Mouse (Mus musculus): ENCODE measurements around the gene Def8. TPM values are rescaled to one million over a fixed set of nuclear protein-coding genes. Genes with fewer than 3 reads are reported as not detected.

Gene Def8
- polyA plus RNA-seq, 1 experiment from 2014 or later: 42.2 TPM

DNA sequence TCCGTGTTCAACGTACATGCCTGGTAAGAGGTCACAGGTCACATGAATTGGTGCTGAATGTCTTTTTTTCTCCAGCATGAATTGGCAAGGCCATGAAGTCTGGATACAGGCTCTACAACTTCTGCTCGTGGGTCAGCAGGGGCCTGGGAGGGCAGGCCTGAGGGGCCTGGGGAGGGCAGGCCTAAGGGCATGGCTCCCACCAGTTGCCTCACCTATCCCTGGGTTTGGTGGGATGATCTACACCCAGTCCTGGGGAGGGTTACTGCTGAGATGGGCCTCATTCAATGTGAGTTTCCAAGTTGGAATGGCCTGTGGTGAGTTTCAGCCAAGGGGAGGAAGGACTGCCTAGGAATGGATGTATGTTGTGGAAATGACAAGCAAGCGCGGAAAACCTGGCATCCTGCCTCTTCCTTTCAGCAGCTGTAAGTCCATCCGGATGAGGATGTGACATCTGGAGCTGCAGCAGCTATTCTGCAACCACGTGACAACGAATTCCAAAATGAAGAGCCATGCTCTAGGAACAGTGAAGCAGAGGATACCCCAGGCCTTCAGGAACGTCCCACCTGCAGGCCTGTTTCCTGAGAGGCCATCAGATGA, 20.5 kb upstream of the Def8 start:
- Histone ChIP-seq H3K4me1 (0 out of 2 replicates have a peak, but pooled peaks cover 5% of the 10 kb centered on the region), H3K9me3 (no peaks in the 10 kb centered on the region), H3K4me3 (no peak overlapping the region), H3K9ac (no peak overlapping the region), H3K27ac (no peak overlapping the region), H3K27me3 (0 out of 2 replicates have a peak, but pooled peaks cover 3% of the 10 kb centered on the region), H3K36me3 (peaks cover 57% of the 10 kb centered on the region), H3K4me2 (replicated peaks) (no peak overlapping the region)
- ATAC-seq (ENCODE audit: insufficient number of reproducible peaks, insufficient read depth, low FRiP score, low TSS enrichment): no peak
- 88% methylated on average over 9 of the region's 9 CpGs for WGBS

DNA sequence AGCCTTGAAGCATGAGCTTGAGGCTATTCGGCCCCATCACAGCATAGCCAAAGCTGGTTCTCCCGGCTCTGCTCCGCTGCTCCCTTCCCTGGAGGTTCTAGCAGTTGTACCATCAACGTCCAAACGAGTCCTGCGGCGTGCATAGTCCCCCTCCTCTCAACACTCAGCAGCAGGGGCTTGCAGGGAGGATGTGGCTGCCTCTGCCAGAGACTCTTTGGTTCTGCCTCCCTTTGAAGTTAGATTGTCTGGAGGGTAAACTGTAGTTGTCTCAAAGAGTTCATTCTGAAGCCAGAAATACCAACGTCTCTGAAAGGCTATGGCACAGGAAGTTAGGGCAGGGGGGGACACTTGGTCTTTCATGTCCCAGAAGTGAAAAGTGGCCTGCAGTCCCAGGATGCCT, 18.8 kb upstream of the Def8 start:
- no peak overlapping the region for H3K4me2 ChIP-seq (replicated peaks)
- no peak overlapping the region for H3K9ac ChIP-seq
- no peak overlapping the region for H3K27ac ChIP-seq
- H3K27me3 ChIP-seq: peaks cover 16% of the 10 kb centered on the region
- no peak overlapping the region for H3K4me3 ChIP-seq
- no peaks in the 10 kb centered on the region for H3K9me3 ChIP-seq
- ATAC-seq (ENCODE audit: insufficient number of reproducible peaks, insufficient read depth, low FRiP score, low TSS enrichment): no peak
- WGBS: 25% methylated on average over 8 of the region's 8 CpGs
- 0 out of 2 replicates have a peak, but pooled peaks cover 5% of the 10 kb centered on the region for H3K4me1 ChIP-seq
- H3K36me3 ChIP-seq: peaks cover 40% of the 10 kb centered on the region

DNA sequence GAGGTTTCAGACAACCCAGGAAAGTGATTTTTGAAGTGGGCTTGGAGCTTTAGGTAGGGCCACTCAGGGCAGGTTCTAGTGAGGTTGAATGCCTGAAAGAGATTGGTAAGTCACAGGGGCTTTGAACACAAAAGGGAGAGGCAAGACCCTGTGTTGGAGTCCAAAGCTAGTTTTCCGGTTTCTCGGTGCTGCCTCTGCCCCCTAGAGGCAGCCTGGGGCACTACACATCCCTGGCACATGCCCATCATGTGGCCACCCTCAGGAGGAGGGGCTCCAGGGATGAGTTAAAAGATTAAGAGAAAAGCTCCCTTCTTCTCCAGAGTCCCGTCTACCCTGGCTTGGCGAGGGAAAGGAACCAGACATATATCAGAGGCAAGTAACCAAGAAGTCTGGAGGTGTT, 16.5 kb upstream of the Def8 start, which contains the start of gene Mc1r:
Gene Mc1r (plus strand): TSS at position 322 of the 400 bp plus-strand sequence.
- Histone ChIP-seq H3K9me3 (no peaks in the 10 kb centered on the region), H3K9ac (no peak within 1 kb of the TSS), H3K36me3 (peaks cover 18% of the 10 kb centered on the region), H3K27ac (no peak within 1 kb of the TSS), H3K4me3 (no peak within 1 kb of the TSS), H3K27me3 (peaks cover 37% of the 10 kb centered on the region), H3K4me2 (replicated peaks) (no peak within 1 kb of the TSS), H3K4me1 (peaks cover 16% of the 10 kb centered on the region)
- ATAC-seq (ENCODE audit: insufficient number of reproducible peaks, insufficient read depth, low FRiP score, low TSS enrichment): no peak
- 7% methylated on average over 4 of the region's 4 CpGs for WGBS

DNA sequence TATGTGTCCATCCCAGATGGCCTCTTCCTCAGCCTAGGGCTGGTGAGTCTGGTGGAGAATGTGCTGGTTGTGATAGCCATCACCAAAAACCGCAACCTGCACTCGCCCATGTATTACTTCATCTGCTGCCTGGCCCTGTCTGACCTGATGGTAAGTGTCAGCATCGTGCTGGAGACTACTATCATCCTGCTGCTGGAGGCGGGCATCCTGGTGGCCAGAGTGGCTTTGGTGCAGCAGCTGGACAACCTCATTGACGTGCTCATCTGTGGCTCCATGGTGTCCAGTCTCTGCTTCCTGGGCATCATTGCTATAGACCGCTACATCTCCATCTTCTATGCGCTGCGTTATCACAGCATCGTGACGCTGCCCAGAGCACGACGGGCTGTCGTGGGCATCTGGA, 15.7 kb upstream of the Def8 start:
- Histone ChIP-seq H3K4me1 (peaks cover 23% of the 10 kb centered on the region), H3K4me3 (no peak overlapping the region), H3K27ac (no peak overlapping the region), H3K27me3 (peaks cover 45% of the 10 kb centered on the region), H3K9ac (no peak overlapping the region), H3K9me3 (no peaks in the 10 kb centered on the region), H3K4me2 (replicated peaks) (no peak overlapping the region), H3K36me3 (peaks cover 10% of the 10 kb centered on the region)
- no peak for ATAC-seq (ENCODE audit: insufficient number of reproducible peaks, insufficient read depth, low FRiP score, low TSS enrichment)
- WGBS: 94% methylated on average over 13 of the region's 13 CpGs

DNA sequence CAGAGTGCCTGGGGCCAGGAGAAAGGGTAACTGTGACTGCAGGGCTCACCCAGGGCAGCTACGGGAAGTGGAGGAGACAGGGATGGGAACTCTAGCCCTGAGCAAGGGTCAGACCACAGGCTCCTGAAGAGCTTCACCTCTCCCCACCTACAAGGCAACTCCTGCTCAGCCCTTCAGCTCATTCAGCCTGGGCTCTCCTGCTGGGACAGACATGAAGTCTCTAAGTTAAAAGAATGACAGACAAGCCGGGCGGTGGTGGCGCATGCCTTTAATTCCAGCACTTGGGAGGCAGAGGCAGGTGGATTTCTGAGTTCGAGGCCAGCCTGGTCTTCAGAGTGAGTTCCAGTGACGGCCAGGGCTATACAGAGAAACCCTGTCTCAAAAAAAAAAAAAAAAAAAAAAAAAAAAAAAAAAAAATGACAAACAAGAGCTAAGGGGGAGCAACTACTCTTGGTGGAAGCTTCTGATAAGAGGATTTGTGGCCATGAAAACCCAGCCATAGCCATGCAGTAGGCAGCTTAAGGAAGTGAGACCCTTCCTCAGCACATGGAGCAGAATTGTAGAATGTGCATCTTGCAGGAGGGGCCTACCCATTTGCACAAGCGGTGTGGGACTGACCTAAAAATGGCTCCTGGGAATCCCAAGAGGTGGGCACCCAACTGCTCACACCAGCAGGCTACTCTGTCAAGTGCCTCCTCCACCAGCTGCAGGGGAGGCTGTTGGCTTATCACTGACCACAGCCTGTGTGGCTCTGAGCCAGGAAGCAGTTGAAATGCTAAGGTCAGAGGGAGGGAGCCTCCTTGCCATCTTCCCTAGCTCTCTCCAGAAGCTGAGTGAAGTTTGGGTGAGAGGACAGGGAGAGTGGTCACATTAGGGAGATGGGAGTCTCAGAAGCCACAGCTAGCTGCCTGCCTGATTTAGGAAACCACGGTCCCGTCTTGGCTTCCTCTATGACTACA, 14.5 kb upstream of the Def8 start:
- no peak overlapping the region for H3K27ac ChIP-seq
- no peak for ATAC-seq (ENCODE audit: insufficient number of reproducible peaks, insufficient read depth, low FRiP score, low TSS enrichment)
- no peak overlapping the region for H3K4me3 ChIP-seq
- H3K9me3 ChIP-seq: no peaks in the 10 kb centered on the region
- no peaks in the 10 kb centered on the region for H3K36me3 ChIP-seq
- no peak overlapping the region for H3K4me2 ChIP-seq (replicated peaks)
- peaks cover 28% of the 10 kb centered on the region for H3K4me1 ChIP-seq
- H3K27me3 ChIP-seq: peaks cover 58% of the 10 kb centered on the region
- 63% methylated on average over 9 of the region's 9 CpGs for WGBS
- no peak overlapping the region for H3K9ac ChIP-seq

DNA sequence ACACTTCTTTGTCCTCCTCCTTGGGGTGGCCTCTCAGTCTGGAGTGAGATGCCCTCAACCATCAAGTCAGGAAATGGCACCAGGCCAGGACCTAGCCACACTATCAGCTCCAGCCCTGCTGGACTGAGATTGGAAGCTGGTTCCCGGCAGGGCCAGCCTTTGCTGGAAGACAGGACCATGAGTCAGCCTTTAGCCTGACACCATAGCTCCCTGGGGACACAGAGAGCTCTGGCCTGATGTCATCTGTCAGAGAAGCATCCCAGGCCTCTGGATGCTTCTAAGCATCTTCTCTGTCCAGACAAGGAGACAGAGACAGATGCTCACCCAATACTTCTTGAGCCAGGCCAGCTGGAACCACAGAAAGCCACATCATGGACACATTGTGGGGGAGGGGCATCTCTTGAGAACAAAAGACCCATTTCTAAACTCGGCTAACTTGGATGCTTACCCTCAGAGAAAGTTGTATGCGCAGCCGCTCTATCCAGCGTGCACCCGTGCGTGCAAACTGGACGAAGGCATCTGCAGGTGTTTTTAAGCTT, 13.2 kb upstream of the Def8 start:
- no peak for ATAC-seq (ENCODE audit: insufficient number of reproducible peaks, insufficient read depth, low FRiP score, low TSS enrichment)
- Histone ChIP-seq H3K4me1 (peaks cover 23% of the 10 kb centered on the region), H3K4me3 (peak overlapping the region; percentile 46; the same call in 1 of the 2 replicates), H3K36me3 (no peaks in the 10 kb centered on the region), H3K27me3 (peaks cover 61% of the 10 kb centered on the region), H3K27ac (0 out of 2 replicates have a peak overlapping the region, but pooled peaks have one; percentile 5), H3K9me3 (no peaks in the 10 kb centered on the region), H3K9ac (no peak overlapping the region), H3K4me2 (replicated peaks) (peak overlapping the region; percentile 61)
- 53% methylated on average over 8 of the region's 8 CpGs for WGBS

DNA sequence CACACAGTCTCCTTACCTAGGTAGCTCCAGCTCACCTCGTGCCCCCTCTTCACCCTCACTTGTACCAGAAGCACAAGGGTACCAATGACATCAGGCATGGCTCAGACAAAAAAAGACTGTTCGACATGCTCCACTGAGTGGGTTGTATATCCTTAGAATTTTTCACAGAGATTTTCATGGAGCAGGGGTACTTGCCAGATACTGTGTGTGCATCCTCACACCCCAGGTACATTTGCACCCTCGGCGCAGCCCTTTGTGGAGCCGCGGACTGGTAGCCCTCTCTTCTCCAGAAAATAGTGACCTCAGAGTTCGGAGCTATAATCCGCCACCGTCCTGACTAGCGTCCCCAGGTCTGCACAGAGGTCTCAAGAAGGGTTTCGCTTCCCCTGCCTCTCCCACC, 12.5 kb upstream of the Def8 start:
- 8% methylated on average over 11 of the region's 11 CpGs for WGBS
- peaks cover 61% of the 10 kb centered on the region for H3K27me3 ChIP-seq
- peak overlapping the region; percentile 46 for H3K4me3 ChIP-seq
- H3K9me3 ChIP-seq: no peaks in the 10 kb centered on the region
- peaks cover 23% of the 10 kb centered on the region for H3K4me1 ChIP-seq
- no peaks in the 10 kb centered on the region for H3K36me3 ChIP-seq
- H3K27ac ChIP-seq: no peak overlapping the region
- peak overlapping the region; percentile 61 for H3K4me2 ChIP-seq (replicated peaks)
- no peak for ATAC-seq (ENCODE audit: insufficient number of reproducible peaks, insufficient read depth, low FRiP score, low TSS enrichment)
- peak overlapping the region; percentile 39; the same call in 1 of the 2 replicates for H3K9ac ChIP-seq

DNA sequence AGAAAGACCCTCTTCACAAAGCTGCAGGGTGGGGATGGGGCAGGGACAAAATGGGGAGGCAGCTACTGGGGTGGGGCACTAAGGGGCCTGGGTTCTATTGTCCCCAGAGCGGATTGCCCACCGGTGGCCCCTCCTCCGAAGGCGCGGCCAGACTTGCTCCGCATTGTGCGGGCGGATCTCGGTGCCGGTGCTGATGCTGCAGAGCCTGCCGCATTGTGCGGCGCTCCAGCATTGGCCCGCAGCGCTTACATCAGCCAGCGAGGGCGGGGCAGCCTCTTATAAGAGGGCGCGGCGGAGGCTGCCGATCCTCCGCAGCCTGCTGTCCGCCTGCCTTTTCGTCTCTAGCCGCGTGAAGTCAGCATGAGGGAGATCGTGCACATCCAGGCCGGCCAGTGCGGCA, 12.1 kb upstream of the Def8 start, which contains the start of gene Tubb3:
Gene Tubb3 (plus strand): TSS at position 179 of the 400 bp plus-strand sequence.
- Histone ChIP-seq H3K27me3 (peaks cover 61% of the 10 kb centered on the region), H3K4me2 (replicated peaks) (peak within 1 kb of the TSS; percentile 61), H3K9me3 (no peaks in the 10 kb centered on the region), H3K9ac (peak within 1 kb of the TSS; percentile 39), H3K27ac (peak within 1 kb of the TSS; percentile 57; the same call in 1 of the 2 replicates), H3K36me3 (no peaks in the 10 kb centered on the region), H3K4me3 (peak within 1 kb of the TSS; percentile 46), H3K4me1 (peaks cover 23% of the 10 kb centered on the region)
- whole genome bisulfite sequencing: under 1% methylated on average over 29 of the region's 29 CpGs
- peak; percentile 78 for ATAC-seq (ENCODE audit: insufficient number of reproducible peaks, insufficient read depth, low FRiP score, low TSS enrichment)

DNA sequence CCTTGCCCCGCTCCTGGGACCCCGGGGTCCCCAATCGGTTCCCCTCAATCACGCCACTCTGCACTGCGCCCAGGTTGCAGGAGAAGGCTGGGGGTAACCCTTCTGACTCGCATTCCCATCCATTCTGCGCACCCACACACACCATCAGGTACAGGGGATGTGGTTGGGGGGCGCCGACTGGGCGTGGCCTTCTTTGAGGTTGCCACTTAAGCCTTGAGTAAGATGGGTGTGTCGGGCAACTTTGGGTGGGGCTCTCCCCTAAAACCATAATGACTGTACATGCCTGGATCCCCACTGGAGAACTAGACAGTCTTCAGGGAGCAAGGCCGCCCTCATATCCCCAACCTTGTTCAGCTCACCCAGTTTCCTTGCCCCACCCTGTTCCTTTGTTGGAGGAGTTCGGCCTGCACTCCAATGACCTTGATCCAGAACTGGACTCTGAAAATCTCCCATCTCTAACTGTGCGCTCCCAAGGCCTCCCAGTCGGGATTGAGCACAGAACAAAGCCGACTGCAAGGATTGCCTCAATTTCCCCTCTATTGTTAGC, 11.5 kb upstream of the Def8 start:
- peak overlapping the region; percentile 61 for H3K4me2 ChIP-seq (replicated peaks)
- H3K4me1 ChIP-seq: peaks cover 23% of the 10 kb centered on the region
- H3K4me3 ChIP-seq: peak overlapping the region; percentile 46
- peak overlapping the region; percentile 39 for H3K9ac ChIP-seq
- H3K9me3 ChIP-seq: no peaks in the 10 kb centered on the region
- WGBS: 4% methylated on average over 16 of the region's 16 CpGs
- no peaks in the 10 kb centered on the region for H3K36me3 ChIP-seq
- peak overlapping the region; percentile 57; the same call in 1 of the 2 replicates for H3K27ac ChIP-seq
- peaks cover 61% of the 10 kb centered on the region for H3K27me3 ChIP-seq
- peak; percentile 44; the same call in 1 of the 2 replicates for ATAC-seq (ENCODE audit: insufficient number of reproducible peaks, insufficient read depth, low FRiP score, low TSS enrichment)

DNA sequence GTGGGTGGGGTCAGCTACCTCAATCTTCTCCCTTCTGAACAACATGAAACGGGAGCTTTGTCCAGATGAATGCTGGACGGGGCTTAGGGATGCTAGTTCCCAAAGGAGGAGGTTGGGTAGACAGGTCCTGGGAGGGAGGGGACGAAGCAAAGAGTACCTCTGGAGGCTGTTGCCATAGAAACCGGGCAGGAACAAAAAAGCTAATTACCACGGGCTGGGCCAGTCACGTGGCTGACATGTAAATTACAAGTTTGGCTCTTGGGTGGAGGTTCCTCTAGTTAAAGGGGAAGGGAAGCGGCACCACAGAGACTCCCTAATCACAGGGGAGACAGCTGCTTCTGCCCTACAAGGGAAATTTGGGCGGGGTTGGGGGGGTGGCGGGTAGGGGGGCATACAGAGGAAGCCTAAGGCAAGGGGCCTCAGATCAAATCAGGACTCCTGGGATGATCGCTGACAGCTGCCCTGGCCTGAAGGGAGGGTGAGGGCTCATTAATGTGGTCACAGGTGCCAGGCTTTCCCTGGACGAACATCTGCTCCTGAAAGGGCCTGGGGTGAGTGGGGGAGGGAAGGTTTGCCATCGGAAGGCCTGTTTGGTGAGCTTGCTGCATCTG, 10.7 kb upstream of the Def8 start:
- ATAC-seq (ENCODE audit: insufficient number of reproducible peaks, insufficient read depth, low FRiP score, low TSS enrichment): no peak
- under 1% methylated on average over 12 of the region's 12 CpGs for WGBS
- Histone ChIP-seq H3K4me3 (peak overlapping the region; percentile 46), H3K4me2 (replicated peaks) (peak overlapping the region; percentile 61), H3K27me3 (peaks cover 60% of the 10 kb centered on the region), H3K4me1 (peaks cover 23% of the 10 kb centered on the region), H3K36me3 (no peaks in the 10 kb centered on the region), H3K9me3 (no peaks in the 10 kb centered on the region), H3K9ac (no peak overlapping the region), H3K27ac (0 out of 2 replicates have a peak overlapping the region, but pooled peaks have one; percentile 23)

DNA sequence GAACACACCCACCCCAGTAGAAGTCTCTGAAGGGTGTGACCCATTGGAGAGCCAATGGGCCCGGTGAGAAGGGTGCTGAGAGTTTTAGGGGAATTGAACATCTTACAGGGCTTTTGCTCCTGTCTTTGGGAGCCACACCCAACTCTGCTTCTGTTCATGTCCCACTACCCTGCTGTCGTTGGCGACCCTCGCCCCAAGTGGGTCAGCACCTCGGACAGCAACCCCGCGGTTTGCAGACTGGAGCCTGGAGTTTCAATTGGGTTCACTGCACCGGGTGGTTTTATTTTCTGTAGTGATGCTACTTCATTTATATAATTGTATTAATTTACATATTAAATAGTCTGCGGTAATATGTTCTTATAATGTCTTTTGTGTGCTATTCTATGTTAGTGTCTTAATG, 9.1 kb upstream of the Def8 start:
- Histone ChIP-seq H3K4me2 (replicated peaks) (peak overlapping the region; percentile 61), H3K27me3 (peaks cover 47% of the 10 kb centered on the region), H3K4me1 (peaks cover 23% of the 10 kb centered on the region), H3K4me3 (peak overlapping the region; percentile 46), H3K36me3 (no peaks in the 10 kb centered on the region), H3K27ac (no peak overlapping the region), H3K9me3 (no peaks in the 10 kb centered on the region), H3K9ac (no peak overlapping the region)
- ATAC-seq (ENCODE audit: insufficient number of reproducible peaks, insufficient read depth, low FRiP score, low TSS enrichment): no peak
- 11% methylated on average over 9 of the region's 9 CpGs for WGBS

Data from embryonic facial prominence, embryonic 12.5 days (tissue).